Mouse (Mus musculus) inflammation-experienced regulatory T-cells, adult 6 months (primary cell): ENCODE results near the gene Trim37. TPM values are rescaled to one million over a fixed set of nuclear protein-coding genes. Genes with fewer than 3 reads are reported as not detected.

Experiments used
- polyA plus RNA-seq, 3 experiments: library from polyadenylated mRNA; unstranded; fragments of 100-300 nt; shearing (Covaris generic); gene quantifications; one replicate each; pipeline ENCODE4 v1.2.1; 2017

Gene Trim37
- polyA plus RNA-seq, 3 experiments from 2014 or later, result 5.0 to 9.7 (median 7.6) TPM

Other genes starting within 250 kb of the Trim37 start
- gene Ypel2, start 133.4 kb upstream of the Trim37 start, polyA plus RNA-seq, result 1 to 10 TPM; 3.7 to 8.9 (median 5.8) TPM
- gene Gdpd1, start 53.0 kb upstream of the Trim37 start, polyA plus RNA-seq, result under 1 TPM in 1 of 3 experiments, not detected in 2; 0.71 TPM
- gene Smg8, start 40.3 kb upstream of the Trim37 start, polyA plus RNA-seq, result 1 to 10 TPM; 5.2 to 6.9 (median 6.0) TPM
- gene Prr11, start 18.4 kb upstream of the Trim37 start, polyA plus RNA-seq, result 10 to 100 TPM in 1 of 3 experiments, 1 to 10 TPM in 1, under 1 TPM in 1; 0.86 to 14.3 (median 2.0) TPM
- 10 to 100 TPM; 11.2 to 33.8 (median 18.3) TPM for gene Ska2, start 17.8 kb upstream of the Trim37 start, polyA plus RNA-seq
- gene Ppm1e, start 231.9 kb downstream of the Trim37 start, polyA plus RNA-seq, result 1 to 10 TPM in 1 of 3 experiments, under 1 TPM in 2; 0.55 to 1.2 (median 0.78) TPM